Mouse (Mus musculus): Measurements from ENCODE around the gene 5730596B20Rik.

The 5730596B20Rik gene

DNA sequence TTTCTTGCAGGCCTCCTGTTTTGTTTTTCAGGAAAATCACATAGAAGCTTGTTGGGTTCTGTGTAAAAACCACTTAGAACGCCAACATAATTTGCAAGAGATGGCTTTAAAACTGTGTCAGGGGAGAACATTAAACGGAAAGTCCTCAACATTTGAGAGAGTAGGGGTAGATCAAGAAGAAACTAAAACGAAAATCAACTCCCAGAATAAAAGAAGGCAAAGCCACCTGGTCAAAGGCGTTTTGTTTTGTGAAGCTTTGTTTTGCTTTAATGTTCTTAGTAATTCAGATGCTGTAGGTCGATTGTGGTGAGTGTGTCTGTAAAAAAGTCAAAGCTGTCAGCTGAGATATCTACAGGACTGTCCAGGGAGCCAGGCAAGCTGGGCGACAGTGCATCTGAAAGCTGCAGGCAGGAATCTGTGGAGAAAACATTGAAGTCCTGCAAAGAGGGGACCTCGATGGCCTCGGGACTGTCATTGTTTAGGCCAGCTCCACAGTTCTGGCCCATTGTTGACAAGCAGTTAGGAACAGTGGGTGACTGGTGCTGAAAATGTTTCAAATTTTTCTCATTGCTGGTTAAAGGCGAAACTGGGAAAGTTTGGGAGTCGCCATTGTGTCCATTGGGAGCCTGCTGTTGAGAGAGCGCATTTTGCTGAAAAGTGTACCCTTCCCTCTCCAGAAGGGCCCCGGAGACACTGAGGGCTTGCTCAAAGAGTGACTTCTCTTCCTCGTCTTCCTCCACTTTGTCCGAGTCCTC, 14.5 kb upstream of the 5730596B20Rik start:
- DNase-seq = no peak

DNA sequence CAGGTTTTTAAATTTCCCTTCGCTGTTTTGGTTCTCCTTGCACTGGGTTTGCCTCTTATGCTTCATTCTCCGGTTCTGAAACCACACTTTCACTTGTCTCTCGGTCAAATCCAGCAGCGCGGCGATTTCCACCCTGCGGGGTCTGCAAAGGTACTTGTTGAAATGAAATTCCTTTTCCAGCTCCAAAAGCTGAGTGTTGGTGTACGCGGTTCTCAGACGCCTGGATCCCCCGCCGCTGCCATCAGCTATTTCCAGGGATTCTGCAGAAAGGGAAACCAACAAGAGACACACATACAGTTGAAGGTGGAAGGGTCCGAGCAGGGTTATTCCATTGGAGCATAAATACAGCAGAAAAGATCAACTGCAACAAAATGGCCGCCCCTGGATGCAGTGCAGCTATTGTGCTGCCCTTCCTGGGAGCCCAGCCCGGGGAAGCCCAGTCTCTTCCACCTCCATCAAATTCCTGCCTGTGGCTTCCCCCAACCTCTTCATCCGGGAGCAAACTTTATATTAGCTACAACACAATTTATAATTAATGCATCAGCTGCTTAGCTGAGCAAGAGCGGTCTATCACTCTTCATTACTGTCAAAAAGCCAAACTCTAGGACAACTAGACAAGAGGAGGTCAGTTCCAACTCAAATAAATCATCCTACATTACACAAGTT, 13.8 kb upstream of the 5730596B20Rik start:
- no peak for DNase-seq

DNA sequence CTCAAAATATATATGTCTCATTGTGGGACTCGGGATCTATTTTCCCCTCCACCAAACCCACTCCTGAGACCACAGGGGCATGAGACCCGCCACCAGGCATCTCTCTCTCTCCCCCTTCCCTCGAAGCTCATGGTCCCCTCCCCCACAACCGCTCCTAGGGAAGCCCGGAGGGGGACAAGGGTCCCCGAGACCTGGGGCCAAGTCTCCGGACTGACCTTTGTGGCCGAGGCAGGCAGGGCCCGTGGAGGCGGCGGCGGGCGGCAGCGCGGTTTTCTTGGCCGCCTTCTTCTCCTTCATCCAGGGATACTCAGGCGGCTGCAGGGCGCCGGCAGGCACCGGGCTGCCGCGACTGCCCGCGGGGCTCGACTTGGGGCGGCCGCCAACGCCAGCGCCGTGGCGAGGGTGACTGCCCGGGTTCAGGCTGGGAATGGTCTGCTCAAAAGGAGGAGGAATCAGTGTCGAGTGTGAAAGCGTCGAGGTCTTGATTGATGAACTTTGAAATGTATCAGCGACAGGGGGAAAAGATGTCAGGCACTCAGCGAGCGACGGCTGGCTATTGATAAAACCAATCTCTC, 13.2 kb upstream of the 5730596B20Rik start:
- no peak for DNase-seq

GRCm38 (mm10) chr6:52164626-52165440, 12.5 kb upstream of the 5730596B20Rik start, which contains the start of gene Hoxa2:
Hoxa2 (minus strand) TSS chr6:52164831.
- DNase-seq = no peak

DNA sequence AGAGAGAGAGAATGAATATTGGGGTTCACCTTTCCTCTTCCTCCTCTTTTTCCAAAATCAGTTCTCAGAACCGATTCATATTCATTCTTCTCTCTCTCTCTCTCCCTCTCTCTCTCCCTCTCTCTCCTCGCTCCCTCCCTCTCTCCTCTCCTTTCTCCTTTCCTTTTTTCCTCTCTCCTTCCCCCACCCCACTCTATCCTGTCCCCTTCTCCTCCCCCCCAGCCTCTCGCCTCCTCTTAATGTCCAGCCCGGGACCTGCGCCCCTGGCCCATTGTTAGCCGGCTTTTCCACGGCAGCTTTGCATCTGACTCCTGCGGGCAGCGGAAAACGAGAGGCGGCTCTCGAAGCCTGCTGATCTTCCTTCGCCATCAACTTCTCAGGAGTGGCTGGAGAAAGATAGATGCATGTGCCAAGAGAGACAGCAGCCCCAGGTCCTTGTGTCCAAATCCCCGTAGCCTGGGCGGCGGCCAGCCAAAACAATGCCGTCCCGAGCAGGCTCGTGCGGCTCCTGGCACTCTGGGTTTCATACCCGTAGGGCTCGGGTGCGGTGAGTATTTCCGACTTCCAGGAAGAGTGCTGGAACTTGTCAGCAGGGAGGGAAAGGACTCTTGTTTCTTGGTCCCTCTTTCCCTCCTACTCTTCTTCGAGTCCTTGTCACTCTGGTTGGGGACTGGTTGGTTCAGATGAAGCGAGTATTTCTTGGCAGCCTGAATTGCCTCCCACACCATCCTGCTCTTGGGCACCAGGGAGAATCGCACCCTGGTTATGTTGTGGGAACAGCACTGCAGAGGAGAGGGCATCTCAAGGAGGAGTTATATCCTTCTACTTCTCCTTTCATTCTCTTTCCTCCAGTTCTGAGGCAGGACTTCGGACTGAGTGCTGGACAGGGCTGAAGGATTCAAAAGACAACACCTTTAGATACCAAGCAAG, 11.6 kb upstream of the 5730596B20Rik start:
- DNase-seq = no peak

DNA sequence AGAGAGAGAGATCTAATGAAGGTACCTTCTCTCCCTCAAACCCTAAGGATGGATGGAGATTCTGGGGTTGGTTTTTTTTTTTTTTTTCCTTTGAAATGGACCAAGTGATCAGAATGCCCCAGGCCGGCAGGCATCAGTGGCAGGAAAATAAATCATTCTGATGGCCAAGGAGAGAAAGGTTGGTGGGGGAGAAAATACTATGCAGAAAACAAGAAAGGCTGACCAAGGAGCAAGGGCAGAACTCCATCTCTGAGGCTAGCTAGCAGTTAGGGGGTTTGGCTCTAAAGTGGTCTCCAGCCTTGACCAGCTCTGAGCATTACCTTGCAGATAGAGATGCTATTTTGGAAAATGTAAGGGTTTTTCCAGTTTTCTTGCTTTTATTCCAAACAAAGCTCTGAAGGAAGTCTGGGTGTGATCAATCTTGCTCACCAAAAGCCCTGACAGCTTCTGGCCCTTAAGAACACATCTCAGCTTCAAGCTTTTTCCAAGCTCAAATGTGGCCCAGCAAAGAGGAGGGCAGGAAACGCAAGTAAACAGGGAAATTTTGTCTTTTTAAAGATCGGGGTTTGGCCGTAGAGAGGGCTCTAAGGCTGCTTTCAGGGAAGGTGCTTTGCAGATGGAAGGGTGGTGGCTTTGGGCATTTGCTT, 10.7 kb upstream of the 5730596B20Rik start:
- no peak for DNase-seq

DNA sequence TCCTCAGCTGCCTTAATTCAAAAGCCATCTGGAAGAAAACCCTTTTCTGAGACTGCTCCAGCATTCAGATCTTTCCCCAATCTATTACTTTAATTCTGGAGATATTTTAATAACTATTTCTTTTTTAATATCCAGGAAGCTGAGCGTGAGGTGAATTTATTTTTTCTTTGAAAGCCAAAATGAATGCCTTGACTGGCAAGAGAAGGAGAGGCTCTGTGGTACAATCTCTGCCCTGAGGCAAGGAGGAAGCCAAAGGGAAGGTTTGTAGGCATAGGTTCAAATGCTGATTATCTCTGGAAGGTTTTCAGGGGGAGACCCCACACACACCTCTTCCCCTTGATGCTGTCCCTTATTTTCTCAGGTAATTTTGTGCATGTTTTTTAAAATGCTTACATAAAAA, 10.1 kb upstream of the 5730596B20Rik start:
- no peak for DNase-seq

- no peak for DNase-seq
Observed at GRCm38 (mm10) chr6:52167736-52168161, 9.5 kb upstream of the 5730596B20Rik start.

DNA sequence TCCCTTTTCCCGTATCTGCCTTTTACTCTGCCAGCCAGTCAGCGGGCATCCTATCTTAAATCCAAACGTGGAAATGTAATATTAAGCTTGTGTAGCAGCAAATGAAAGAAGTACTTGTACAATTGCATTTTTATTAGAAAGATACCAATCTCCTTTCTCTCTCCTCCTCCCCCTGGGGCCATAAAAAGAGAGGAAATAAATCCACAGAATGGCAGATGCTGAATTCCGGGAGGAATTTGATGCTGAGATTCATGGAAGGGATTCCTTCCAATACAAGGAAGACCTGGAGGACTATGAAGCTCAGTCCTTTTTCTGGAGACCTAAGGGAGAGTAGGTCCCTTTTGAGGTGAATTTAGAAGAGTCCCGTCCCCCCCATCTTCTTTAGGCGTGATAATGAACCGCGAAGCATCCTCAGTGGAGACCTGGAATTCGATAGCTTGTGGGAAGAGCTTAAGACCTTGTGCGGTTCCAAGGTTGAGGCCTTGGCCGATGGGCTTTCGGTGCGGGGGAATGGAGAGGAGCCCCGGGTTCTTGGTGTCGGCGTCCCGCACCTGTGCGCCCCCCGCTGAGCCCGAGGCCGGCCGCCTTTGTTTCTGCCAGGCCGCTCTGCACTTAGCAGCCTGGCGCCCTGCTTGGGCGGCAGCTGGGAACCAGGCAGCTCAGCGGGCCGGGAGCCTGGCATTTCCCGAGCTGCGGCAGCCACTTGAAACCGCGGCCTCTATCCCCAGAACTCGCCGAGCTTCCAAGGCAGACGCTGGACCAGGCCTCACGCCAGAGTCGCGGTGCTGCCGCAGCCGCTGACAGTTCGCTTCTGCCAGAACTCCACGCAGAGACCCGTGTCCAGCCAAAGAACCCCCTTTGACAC, 8.9 kb upstream of the 5730596B20Rik start:
- no peak for DNase-seq

DNA sequence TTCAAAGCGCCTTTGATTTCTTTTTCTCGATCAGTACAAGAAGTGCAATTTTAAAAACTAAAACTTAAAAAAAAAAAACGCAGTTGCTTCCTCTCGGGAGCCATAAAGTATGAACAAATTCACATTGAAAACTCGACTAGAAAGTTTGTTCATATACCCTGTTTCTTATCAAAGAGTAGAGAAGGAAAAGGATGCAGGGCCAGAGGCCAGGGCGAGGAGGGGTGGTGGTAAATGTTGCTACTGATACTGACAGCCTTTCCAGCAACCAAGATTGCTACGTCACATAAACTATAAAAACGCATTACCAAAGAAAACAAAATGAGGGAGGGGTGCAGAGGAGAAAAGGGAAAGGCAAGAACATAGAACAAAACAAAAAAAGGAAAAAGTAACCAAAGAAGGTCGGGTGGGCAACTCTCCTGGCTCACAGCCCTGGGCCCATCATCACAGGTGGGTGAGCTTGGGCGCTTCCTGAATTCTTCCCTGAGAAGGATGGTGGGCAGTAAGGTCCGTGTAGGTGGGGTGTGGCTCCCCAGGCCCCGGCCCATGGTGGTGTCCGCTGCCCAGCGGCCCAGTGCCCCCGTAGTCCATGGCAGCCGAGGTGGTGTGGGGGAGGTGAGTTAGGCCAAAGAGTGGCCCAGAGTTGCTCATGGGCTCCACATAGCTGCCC, 7.7 kb upstream of the 5730596B20Rik start:
- no peak for DNase-seq

GRCm38 (mm10) chr6:52170166-52170897, 7.0 kb upstream of the 5730596B20Rik start:
- DNase-seq = no peak

DNA sequence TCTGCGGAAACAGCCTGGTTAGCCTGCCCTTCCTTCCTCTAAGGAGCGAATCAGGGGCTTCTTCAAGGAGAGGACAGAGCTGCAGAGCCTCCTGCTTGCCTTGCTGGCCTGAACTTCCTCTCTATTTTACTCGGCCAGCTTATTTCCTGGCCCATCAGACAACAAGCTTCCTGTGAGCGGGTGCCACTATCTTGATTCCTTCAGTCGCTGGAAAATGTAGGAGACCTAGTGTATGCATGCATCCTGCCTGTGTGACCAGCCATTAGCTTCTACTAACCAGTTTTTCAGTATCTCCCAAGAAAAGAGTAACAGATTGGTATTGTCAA, 6.4 kb upstream of the 5730596B20Rik start:
- DNase-seq = no peak

DNA sequence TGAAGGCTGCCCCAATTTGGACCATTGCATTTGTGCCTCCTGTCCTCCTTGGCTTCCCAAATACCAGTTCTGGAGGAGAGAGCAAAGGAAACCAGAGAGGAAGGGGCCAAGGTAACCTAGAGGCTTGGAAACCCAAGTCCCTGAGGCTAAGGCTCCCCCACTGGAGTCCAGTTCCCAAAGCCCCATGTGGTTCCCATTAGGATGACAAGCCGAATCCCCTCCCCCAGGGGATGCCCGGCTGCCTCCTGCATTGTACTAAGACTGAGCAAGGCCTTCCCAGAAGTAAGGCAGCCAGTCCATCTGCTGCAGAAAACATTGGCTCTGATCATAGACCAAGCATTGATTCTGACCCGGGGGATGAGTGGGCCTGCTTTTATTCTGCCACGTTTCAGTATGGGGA, 6.0 kb upstream of the 5730596B20Rik start:
- no peak for DNase-seq

- no peak for DNase-seq
Observed at GRCm38 (mm10) chr6:52171938-52172337, 5.4 kb upstream of the 5730596B20Rik start.

DNA sequence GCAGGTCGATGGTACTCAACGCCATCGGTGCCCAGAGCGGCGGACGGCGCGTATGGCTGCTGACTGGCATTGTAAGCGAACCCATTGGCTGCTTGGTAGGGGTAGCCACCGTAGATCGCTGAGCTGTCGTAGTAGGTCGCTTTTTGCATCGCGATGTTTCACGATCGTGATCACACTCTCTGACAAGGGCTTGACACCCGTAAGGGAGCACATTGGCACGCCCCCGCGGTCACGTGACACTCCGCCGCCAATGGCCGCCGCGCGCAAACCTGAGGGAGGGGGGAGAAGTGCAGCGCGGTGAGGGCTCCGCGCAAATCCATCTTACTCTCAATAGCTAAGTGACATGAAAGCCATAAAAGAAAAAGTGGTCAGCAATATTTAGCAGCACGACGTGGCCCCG, 4.8 kb upstream of the 5730596B20Rik start:
- no peak for DNase-seq

DNA sequence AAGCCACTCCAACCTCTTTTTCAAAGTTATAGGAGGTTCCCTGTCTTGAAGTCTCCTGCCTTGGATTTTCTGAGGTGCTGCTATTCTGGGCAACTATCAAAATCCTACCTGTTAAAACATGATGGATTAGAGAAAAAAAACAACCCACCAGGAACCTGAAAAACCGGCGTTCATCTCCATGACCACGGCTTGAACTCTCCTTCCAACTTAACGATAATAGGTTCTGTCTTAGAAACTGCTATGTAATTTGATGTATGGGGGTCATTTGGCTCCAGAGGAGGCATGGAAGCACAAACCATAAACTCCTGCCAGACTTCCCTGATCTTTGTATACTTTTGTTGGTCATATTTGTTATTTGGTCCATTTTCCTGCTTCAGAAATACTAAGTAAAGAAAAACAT, 3.6 kb upstream of the 5730596B20Rik start:
- DNase-seq = no peak

GRCm38 (mm10) chr6:52174968-52175751, 2.1 kb upstream of the 5730596B20Rik start:
- no peak for DNase-seq

DNA sequence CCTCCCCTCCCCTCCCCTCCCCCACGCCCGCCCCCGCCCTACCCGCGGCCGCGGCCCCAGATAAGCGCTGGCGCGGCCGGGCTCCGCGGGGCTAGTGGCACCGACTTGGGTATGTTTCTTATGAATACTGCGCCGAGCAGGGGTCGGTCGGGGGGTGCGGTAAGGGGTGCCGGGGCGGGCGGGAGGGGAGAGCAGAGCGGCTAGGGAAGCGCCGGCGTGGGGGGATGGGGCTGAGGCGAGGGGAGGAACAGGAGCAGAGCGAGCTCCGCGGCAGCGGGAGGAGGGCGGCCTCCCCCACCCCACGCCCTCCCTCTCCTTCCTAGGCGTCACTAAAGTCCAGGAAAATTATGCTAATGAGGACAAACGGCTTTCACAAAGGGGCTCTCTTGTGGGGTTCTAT, 1.4 kb upstream of the 5730596B20Rik start:
- DNase-seq = no peak

DNA sequence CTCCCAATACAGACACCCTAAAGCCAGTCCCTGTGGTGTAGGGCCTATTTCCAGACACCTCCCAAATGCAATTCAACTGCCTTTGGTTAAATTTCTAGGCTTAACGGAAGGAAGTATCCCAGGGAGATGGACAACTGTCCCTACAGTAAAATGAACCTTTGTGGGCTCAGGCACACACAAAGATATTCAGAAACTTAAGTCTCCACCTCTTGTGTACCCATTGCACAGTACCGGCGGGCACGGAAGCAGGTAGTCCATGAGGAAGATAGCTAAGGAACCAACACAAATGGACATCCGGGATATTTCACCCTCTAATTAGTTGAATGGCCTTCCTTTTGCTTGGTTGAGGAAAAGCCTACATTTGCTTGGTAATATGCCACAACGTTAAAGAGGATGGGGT, 907 bp upstream of the 5730596B20Rik start:
- DNase-seq = no peak

All from right cerebral cortex, postnatal 14 days (tissue).